Mouse (Mus musculus) embryonic facial prominence, embryonic 13.5 days (tissue): ENCODE data around the gene Mal. TPM values are rescaled to one million over a fixed set of nuclear protein-coding genes. Genes with fewer than 3 reads are reported as not detected.

Experiments
- ATAC-seq: fragments of 200-750 bp; cut with Nextera tagmentation; 2 replicates; pipeline ENCODE4 v1.8.0; 2017; ENCODE audit warnings: low read depth; ENCODE audit not compliant: insufficient number of reproducible peaks, insufficient read depth, low FRiP score, low TSS enrichment
- H3K27ac ChIP-seq: fragments of 300-500 bp; sonication (generic); 2 replicates; pipeline ENCODE4 v1.5.1; 2015; ENCODE audit warnings: moderate library complexity, mild to moderate bottlenecking, inconsistent platforms
- H3K27me3 ChIP-seq: fragments of 300-500 bp; sonication (generic); 2 replicates; pipeline ENCODE4 v1.6.1; 2015; ENCODE audit warnings: mild to moderate bottlenecking, inconsistent platforms
- H3K36me3 ChIP-seq: fragments of 300-500 bp; sonication (generic); 2 replicates; pipeline ENCODE4 v1.6.1; 2015; ENCODE audit warnings: mild to moderate bottlenecking, inconsistent platforms
- H3K4me1 ChIP-seq: fragments of 300-500 bp; sonication (generic); 2 replicates; pipeline ENCODE4 v1.6.1; 2015; ENCODE audit warnings: inconsistent platforms
- H3K4me2 ChIP-seq: fragments of 300-500 bp; sonication (generic); 2 replicates; pipeline ENCODE4 v1.6.1; 2015; ENCODE audit warnings: moderate library complexity, mild to moderate bottlenecking, inconsistent platforms
- H3K4me3 ChIP-seq: fragments of 300-500 bp; sonication (generic); 2 replicates; pipeline ENCODE4 v1.5.1; 2015; ENCODE audit warnings: mild to moderate bottlenecking, inconsistent platforms
- H3K9ac ChIP-seq: fragments of 300-500 bp; sonication (generic); 2 replicates; pipeline ENCODE4 v1.6.1; 2015; ENCODE audit warnings: mild to moderate bottlenecking, inconsistent platforms
- H3K9me3 ChIP-seq: fragments of 300-500 bp; sonication (generic); 2 replicates; pipeline ENCODE4 v1.6.1; 2016; ENCODE audit warnings: inconsistent platforms
- WGBS: fragments of 180-500 bp; shearing (Covaris S2); methylation state at CpG from one replicate; pipeline ENCODE4 v1.1.7; 2015; ENCODE audit warnings: mixed read lengths; 5-methylcytosine and 5-hydroxymethylcytosine counted together
- polyA plus RNA-seq: library from polyadenylated mRNA; unstranded; fragments of >200 nt; fragmentation: Nextera tagmentation; extraction: Ambion mirVana; gene quantifications from 2 replicates; pipeline ENCODE4 v1.2.1, GENCODE M21; 2015

Gene Mal
- polyA plus RNA-seq = 1.9 and 2.1 TPM in 2 replicates

- Histone ChIP-seq H3K9ac (no peak within 1 kb of the TSS), H3K27me3 (peaks cover 77% of the 10 kb centered on the region)
Measured at GRCm38 (mm10) chr2:127656086-127656720, at the start of gene Mal. Mal (minus strand) TSS chr2:127656695.

DNA sequence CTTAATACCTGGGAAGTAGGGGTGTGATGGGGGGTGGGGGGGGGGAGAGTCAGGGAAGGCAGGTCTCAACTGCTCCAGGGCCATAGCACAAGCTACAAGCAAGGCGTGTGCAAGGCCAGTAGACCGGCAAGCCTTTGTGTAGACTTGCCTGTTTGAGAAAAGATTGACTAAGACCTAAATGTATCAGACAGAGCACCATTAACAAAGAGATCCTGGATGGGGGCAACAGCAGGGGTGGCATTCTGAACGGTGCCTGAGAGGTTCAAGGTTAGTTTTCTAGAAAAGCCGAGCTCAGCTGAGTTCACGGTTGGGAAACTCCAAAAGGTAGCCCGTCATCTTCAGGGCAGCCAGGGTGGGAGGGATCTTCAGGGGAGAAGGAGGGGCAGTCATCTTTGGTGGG is 48.8 kb upstream of the Mal start:
- WGBS = 80% methylated on average over 6 of the region's 6 CpGs
- no peak overlapping the region for H3K27ac ChIP-seq
- no peak overlapping the region for H3K9ac ChIP-seq
- no peak overlapping the region for H3K4me2 ChIP-seq
- H3K9me3 ChIP-seq = no peaks in the 10 kb centered on the region
- no peak overlapping the region for H3K4me3 ChIP-seq
- H3K4me1 ChIP-seq = no peaks in the 10 kb centered on the region
- no peaks in the 10 kb centered on the region for H3K36me3 ChIP-seq
- no peaks in the 10 kb centered on the region for H3K27me3 ChIP-seq
- ATAC-seq = no peak

More at GRCm38 (mm10) chr2:127656086-127656720, at the start of gene Mal:
- Histone ChIP-seq H3K36me3 (no peaks in the 10 kb centered on the region), H3K27ac (no peak within 1 kb of the TSS), H3K4me3 (peak within 1 kb of the TSS; percentile 37), H3K4me1 (peaks cover 9% of the 10 kb centered on the region), H3K9me3 (no peaks in the 10 kb centered on the region), H3K4me2 (peak within 1 kb of the TSS; percentile 62)
- ATAC-seq = no peak
- under 1% methylated on average over 43 of the region's 43 CpGs for WGBS

- Histone ChIP-seq H3K27ac (no peak overlapping the region), H3K27me3 (0 out of 2 replicates have a peak, but pooled peaks cover 3% of the 10 kb centered on the region), H3K36me3 (no peaks in the 10 kb centered on the region), H3K9ac (no peak overlapping the region), H3K4me3 (no peak overlapping the region), H3K9me3 (no peaks in the 10 kb centered on the region), H3K4me2 (no peak overlapping the region), H3K4me1 (no peaks in the 10 kb centered on the region)
- ATAC-seq = no peak
- 71% methylated on average over 4 of the region's 4 CpGs for WGBS
Measured at GRCm38 (mm10) chr2:127689239-127689638, 32.7 kb upstream of the Mal start.

DNA sequence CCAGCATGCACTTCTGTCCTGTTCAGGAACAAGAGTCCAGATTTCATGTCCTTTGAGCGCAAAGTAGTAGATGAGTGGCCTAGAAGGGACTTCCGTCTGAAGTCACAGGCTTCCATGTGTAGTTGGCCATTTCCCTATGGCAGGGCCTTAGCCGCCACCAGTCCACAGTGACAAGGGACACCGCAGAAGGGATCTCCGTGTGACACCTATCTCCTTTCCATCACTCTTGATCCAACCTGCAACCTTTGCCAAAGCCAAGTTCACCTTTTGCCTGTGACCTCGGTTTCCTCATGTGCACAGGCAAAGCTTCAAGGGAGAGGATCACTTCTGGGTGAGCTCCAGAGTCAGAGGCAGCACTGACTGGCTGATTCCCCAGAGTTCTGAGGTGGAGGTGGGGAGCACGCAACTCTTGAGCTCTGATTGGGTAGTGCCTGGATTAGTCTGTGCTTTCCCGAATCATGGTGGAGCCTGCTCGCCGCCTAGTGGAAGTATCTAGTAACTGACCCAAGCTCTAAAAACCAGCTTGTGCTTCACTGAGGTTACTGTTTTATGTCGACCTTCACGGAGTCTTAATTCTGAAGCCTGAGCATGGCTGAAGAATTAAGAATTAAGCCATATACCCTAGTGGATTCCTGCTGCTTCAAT is 27.3 kb upstream of the Mal start:
- 38% methylated on average over 12 of the region's 12 CpGs for WGBS
- Histone ChIP-seq H3K9me3 (no peaks in the 10 kb centered on the region), H3K27me3 (0 out of 2 replicates have a peak, but pooled peaks cover 3% of the 10 kb centered on the region), H3K4me3 (no peak overlapping the region), H3K4me2 (no peak overlapping the region), H3K4me1 (no peaks in the 10 kb centered on the region), H3K36me3 (no peaks in the 10 kb centered on the region), H3K27ac (no peak overlapping the region), H3K9ac (no peak overlapping the region)
- peak; percentile 75; the same call in 1 of the 2 replicates for ATAC-seq

- Histone ChIP-seq H3K4me2 (no peak overlapping the region), H3K27me3 (peaks cover 4% of the 10 kb centered on the region; the same call in 1 of the 2 replicates), H3K36me3 (no peaks in the 10 kb centered on the region), H3K27ac (no peak overlapping the region), H3K4me1 (no peaks in the 10 kb centered on the region), H3K9me3 (no peaks in the 10 kb centered on the region), H3K9ac (no peak overlapping the region), H3K4me3 (no peak overlapping the region)
- ATAC-seq = no peak
- 31% methylated on average over 2 of the region's 2 CpGs for WGBS
Measured at GRCm38 (mm10) chr2:127667843-127668506, 11.5 kb upstream of the Mal start.

GRCm38 (mm10) chr2:127667015-127667414 is 10.5 kb upstream of the Mal start:
- Histone ChIP-seq H3K4me3 (no peak overlapping the region), H3K27ac (no peak overlapping the region), H3K9me3 (no peaks in the 10 kb centered on the region), H3K9ac (no peak overlapping the region), H3K4me1 (no peaks in the 10 kb centered on the region), H3K27me3 (peaks cover 4% of the 10 kb centered on the region; the same call in 1 of the 2 replicates), H3K4me2 (no peak overlapping the region), H3K36me3 (no peaks in the 10 kb centered on the region)
- no peak for ATAC-seq

DNA sequence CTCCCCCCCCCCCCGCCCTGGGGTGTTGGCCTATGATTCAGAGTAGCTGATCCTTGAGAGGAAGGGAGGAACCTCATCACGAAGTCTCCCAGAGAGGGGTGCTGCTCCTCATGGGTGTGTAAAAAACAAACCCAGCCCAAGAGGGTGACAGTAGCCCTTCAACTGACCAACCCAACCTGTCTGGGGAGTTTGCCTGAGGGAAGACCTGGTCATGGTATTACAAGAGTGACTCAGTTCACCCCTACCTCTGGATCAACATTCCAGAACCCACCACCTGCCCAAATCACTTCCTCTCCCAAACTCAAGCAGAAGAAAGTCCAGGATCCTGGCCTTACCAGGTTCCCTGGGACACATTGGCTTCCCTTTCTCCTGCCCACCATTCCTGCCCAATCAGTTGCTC is 6.2 kb upstream of the Mal start:
- Histone ChIP-seq H3K27ac (no peak overlapping the region), H3K9me3 (no peaks in the 10 kb centered on the region), H3K36me3 (no peaks in the 10 kb centered on the region), H3K4me1 (no peaks in the 10 kb centered on the region), H3K27me3 (peaks cover 16% of the 10 kb centered on the region), H3K4me2 (no peak overlapping the region), H3K9ac (no peak overlapping the region), H3K4me3 (no peak overlapping the region)
- WGBS = 45% methylated on average over 2 of the region's 2 CpGs
- ATAC-seq = no peak

DNA sequence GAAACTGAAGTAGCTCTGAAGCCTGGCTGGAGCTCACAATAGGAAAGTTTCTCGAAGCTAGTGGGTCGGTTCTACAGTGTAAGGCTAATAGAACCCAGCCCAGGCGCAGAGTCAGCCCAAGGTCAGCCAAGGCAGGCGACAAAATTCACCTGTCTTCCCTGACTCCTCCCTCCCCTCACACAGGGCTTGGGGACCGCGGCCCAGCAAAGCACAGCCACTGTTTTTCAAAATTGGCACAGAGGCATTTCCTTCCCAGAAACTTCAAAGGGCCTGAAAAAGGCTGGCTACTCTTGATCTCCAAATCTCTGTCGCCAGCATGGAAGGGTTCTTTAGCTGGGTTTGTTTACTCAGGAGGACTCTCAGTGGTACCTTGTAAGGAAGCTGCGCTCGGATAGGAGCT is 1.1 kb downstream of the Mal start:
- Histone ChIP-seq H3K4me1 (peaks cover 9% of the 10 kb centered on the region), H3K36me3 (no peaks in the 10 kb centered on the region), H3K9ac (no peak overlapping the region), H3K9me3 (no peaks in the 10 kb centered on the region), H3K27ac (no peak overlapping the region), H3K4me3 (peak overlapping the region; percentile 37; the same call in 1 of the 2 replicates), H3K27me3 (peaks cover 84% of the 10 kb centered on the region), H3K4me2 (no peak overlapping the region)
- no peak for ATAC-seq
- WGBS = 4% methylated on average over 9 of the region's 9 CpGs

GRCm38 (mm10) chr2:127654786-127655185 is 1.7 kb downstream of the Mal start:
- no peak for ATAC-seq
- Histone ChIP-seq H3K36me3 (no peaks in the 10 kb centered on the region), H3K4me3 (no peak overlapping the region), H3K27me3 (peaks cover 90% of the 10 kb centered on the region), H3K9ac (no peak overlapping the region), H3K9me3 (no peaks in the 10 kb centered on the region), H3K4me2 (no peak overlapping the region), H3K27ac (no peak overlapping the region), H3K4me1 (peaks cover 9% of the 10 kb centered on the region)
- WGBS = 65% methylated on average over 3 of the region's 3 CpGs

DNA sequence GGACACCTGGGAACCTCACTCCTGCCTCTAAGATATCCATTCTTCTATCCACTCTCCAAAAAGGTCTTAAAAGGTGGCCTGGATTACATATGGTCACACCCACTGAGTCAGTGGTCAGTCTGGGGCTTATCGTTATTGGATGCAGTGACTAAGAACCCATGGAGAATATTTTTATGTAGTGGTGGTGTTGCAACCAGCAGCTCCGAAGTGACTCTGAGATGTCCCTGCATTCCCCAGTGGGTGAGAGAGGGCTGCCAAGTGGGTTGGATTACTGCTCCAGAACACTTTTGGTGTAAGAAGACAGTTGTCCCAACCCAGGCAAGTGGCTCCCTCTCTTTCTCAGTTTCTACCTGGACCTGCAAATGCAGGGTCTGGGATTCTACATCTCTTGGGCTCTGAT is 3.7 kb downstream of the Mal start:
- no peak overlapping the region for H3K4me2 ChIP-seq
- no peaks in the 10 kb centered on the region for H3K36me3 ChIP-seq
- no peak overlapping the region for H3K27ac ChIP-seq
- H3K9ac ChIP-seq = no peak overlapping the region
- WGBS = 88% methylated on average over 2 of the region's 2 CpGs
- H3K27me3 ChIP-seq = peaks cover 79% of the 10 kb centered on the region
- ATAC-seq = no peak
- H3K9me3 ChIP-seq = no peaks in the 10 kb centered on the region
- H3K4me3 ChIP-seq = no peak overlapping the region
- peaks cover 9% of the 10 kb centered on the region for H3K4me1 ChIP-seq

GRCm38 (mm10) chr2:127652335-127652734 is 4.2 kb downstream of the Mal start:
- Histone ChIP-seq H3K4me3 (no peak overlapping the region), H3K9me3 (no peaks in the 10 kb centered on the region), H3K4me1 (peaks cover 9% of the 10 kb centered on the region), H3K4me2 (no peak overlapping the region), H3K27me3 (peaks cover 74% of the 10 kb centered on the region), H3K27ac (no peak overlapping the region), H3K9ac (no peak overlapping the region), H3K36me3 (no peaks in the 10 kb centered on the region)
- no peak for ATAC-seq

DNA sequence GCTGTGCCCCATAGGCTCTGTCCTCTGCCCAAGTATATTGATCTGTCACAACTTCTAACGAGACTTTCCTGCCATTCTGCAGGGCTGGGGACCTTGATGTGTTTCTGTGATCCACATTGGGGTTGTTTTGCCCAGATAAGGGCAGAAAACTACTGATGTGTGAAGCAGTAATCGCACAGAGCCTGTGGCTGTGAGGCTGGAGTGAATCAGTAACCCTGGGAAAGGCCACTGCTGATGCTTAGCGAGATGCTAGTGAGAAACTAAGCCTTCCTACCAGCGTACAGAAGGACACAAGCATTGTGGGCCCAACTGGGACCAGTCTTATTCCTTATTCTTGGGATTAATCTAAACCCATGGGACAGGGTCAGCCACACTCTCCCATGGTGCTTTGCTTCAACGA is 4.9 kb downstream of the Mal start:
- ATAC-seq = no peak
- Histone ChIP-seq H3K36me3 (no peaks in the 10 kb centered on the region), H3K9ac (no peak overlapping the region), H3K27me3 (peaks cover 67% of the 10 kb centered on the region), H3K4me1 (peaks cover 8% of the 10 kb centered on the region), H3K27ac (no peak overlapping the region), H3K4me3 (no peak overlapping the region), H3K4me2 (no peak overlapping the region), H3K9me3 (no peaks in the 10 kb centered on the region)
- 70% methylated on average over 5 of the region's 5 CpGs for WGBS
